Mouse (Mus musculus): Measurements from ENCODE around the gene Slc36a1.

DNA sequence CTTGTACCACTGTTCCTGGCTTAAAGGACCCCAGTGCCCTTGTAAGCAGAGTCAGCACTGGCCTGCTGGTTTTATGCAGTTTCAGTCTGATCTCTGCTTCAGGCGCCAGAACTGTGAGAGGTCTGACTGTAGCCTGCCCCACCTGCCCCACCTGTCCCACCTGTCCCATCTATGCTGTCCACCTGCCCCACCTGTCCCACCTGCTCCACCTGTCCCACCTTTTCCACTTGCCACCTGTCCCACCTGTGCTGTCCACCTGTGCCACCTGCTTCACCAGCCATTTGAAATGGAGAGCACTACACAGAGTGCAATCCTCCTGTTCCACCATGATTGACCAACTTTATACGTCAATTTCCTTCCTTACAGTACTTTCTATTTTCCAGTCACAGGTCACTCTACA, 60.2 kb downstream of the Slc36a1 start:
- no peak for TF ChIP-seq CTCF (IDR thresholded peaks at IDR 0.05; ENCODE audit: low read depth)
- TF ChIP-seq EP300 (optimal IDR thresholded peaks at IDR 0.05), result no peak

Measured in stomach, postnatal 0 days (tissue).